Mouse (Mus musculus): ENCODE data around the gene Zfp62. TPM values are rescaled to one million over a fixed set of nuclear protein-coding genes. Genes with fewer than 3 reads are reported as not detected.
A peak's percentile ranks its signal among the peaks of the same experiment; 100 is the strongest.

Gene Zfp62
- polyA plus RNA-seq (2012; rRNA removed) = 3.1 and 5.2 TPM in 2 replicates
- polyA plus RNA-seq (2014; fragmentation: Nextera tagmentation; extraction: Ambion mirVana) = 10.6 and 11.4 TPM in 2 replicates

DNA sequence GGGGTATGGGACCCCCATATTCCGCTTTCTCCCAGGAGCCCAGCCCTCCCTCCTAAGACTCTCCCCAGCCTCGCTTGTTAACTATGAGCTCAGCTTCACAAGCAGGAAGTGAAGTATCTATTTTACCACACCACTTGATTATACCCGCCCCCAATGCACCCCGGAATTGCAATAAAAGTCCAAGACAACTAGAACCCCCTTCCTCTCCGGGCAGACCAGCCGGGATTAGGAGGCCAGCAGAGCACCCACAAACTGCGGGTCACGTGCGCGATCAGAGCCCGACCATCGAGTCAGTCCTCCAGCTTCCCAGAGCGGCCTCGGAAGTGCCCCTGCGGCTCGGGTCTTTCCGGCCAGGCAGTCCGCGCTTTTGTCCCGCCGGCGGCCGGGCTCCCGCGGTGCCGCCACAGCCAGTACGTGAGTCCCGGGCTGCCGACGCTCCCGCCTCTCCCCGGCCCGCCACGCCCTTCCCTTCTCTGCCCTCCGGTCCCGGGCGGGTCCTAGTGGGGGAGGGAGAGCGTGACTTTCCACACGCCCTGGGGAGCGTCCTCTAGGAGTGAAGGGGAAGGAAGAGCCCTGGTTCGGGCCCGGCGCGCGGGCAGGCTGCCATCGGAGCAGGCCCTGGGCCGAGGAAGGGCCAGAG is at the start of gene Zfp62:
Zfp62 (plus strand) TSS at position 164 of the 640 bp plus-strand sequence.
- H3K4me1 ChIP-seq (replicated peaks; ENCODE audit: control insufficient read depth in 2 of 2, insufficient read depth in 2 of 2, low read length in 1 of 2) = peaks cover 31 to 36% of the 10 kb centered on the region in 2 experiments
- WGBS (ENCODE audit: insufficient replicate concordance) = under 1% methylated on average over 45 of the region's 47 CpGs

DNA sequence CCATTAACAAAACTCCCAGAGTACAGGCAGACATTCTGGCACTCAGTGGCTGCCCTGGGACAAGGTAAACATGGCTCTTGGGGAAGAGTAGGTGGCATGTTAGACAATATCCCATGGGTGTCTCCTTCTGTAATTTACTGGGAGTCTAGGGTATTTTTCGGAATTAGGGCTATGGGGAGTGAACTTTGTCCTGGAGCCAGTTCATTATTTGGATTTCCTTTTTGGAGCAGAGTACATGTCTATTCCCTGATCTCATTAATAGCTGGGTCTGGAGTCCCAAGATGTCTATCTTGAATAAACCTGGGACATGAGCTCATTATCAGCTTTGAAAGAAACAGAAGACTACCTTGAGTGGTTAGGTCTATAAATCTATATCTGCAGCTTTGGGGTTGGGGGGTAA is 49.0 kb upstream of the Zfp62 start, which contains the start of gene Olfr1394:
Olfr1394 (plus strand) TSS at position 301 of the 400 bp plus-strand sequence.
- TF ChIP-seq CTCF (IDR thresholded peaks at IDR 0.05; ENCODE audit: low read depth) = no peak
- no peak for TF ChIP-seq EP300 (IDR thresholded peaks at IDR 0.05; ENCODE audit: low read depth)
- 48% methylated on average over 1 of the region's 1 CpGs for WGBS (ENCODE audit: insufficient replicate concordance)
- H3K4me2 ChIP-seq (ENCODE audit: low read depth) = no peak within 1 kb of the TSS

More for the DNA sequence above, at the start of gene Zfp62:
- peak within 1 kb of the TSS; percentile 93 for H3K4me2 ChIP-seq (ENCODE audit: low read depth)
- no peaks in the 10 kb centered on the region for H3K27me3 ChIP-seq (ENCODE audit: control insufficient read depth, insufficient read depth, low read length)
- peak; percentile 50 for TF ChIP-seq EP300 (IDR thresholded peaks at IDR 0.05; ENCODE audit: low read depth)
- no peak; the same call in 1 of the 2 replicates for TF ChIP-seq CTCF (IDR thresholded peaks at IDR 0.05; ENCODE audit: low read depth)
- no peaks in the 10 kb centered on the region for H3K9me3 ChIP-seq (ENCODE audit: control insufficient read depth, low read length)
- DNase-seq (ENCODE audit: low read depth in 3 of 3, low spot score in 3 of 3) (peak; percentile 83 to 87 (median 85)), ATAC-seq (ENCODE audit: insufficient read depth) (peak; percentile 91)
- H3K27ac ChIP-seq = peak within 1 kb of the TSS; percentile 94
- peak within 1 kb of the TSS; percentile 96 for H3K9ac ChIP-seq (replicated peaks)
- H3K4me3 ChIP-seq (ENCODE audit: insufficient read depth in 1 of 2, low read depth in 2 of 2, low read length in 2 of 2) = peak within 1 kb of the TSS; percentile 88 to 90
- H3K36me3 ChIP-seq (replicated peaks; ENCODE audit: control insufficient read depth, insufficient read depth, low read depth) = no peaks in the 10 kb centered on the region

DNA sequence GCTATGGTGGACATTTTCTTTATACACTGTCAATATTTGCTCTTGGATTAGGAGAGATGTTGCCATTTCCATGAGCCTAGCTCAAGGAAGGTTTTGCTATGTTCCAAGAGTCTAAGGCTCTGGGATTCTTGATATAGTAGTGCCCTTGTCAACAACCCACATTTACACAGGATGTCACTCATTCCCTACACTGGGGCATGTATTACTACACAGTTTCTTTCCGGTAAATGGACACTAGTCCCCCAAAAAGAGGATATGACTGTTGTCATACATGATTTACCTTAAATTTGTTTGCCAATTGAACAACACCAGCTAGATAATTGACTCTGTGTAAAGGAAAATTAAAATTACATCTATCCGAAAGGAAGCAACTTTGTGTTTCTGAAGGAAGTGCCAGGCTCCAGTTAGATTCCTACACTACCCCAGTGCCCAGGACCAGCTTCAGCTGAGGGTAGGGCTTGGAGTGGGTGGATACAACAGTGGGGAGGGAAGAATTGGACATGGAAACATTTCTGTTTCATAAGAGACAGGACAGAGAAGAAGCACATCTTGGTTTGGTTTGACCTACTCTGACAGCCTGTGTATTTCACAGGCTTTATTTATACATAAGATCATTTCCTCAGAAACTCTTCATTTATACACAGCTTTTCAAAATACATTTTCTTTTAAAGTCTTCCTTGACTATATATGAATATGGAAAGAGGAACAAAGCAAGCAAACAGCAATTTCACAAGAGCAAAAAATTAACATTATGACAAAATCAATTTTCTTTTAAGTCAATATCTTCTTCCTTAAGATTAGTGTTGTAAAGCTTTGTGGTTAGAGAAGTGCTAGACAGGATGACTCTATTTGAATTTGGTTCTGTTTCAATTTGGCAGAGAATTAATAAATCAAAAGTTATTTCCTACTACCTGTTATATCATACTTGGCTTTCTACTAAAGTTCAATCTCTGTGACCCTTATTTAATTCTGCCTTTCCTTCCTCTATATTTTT is 46.0 kb upstream of the Zfp62 start:
- Histone ChIP-seq H3K9me3 (ENCODE audit: control insufficient read depth, low read length) (no peaks in the 10 kb centered on the region), H3K4me1 (replicated peaks; ENCODE audit: control insufficient read depth in 2 of 2, insufficient read depth in 2 of 2, low read length in 1 of 2) (no peaks in the 10 kb centered on the region), H3K4me2 (ENCODE audit: low read depth) (no peak overlapping the region), H3K9ac (replicated peaks) (no peak overlapping the region), H3K4me3 (ENCODE audit: insufficient read depth in 1 of 2, low read depth in 2 of 2, low read length in 2 of 2) (no peak overlapping the region), H3K27me3 (ENCODE audit: control insufficient read depth, insufficient read depth, low read length) (no peaks in the 10 kb centered on the region), H3K36me3 (replicated peaks; ENCODE audit: control insufficient read depth, insufficient read depth, low read depth) (no peaks in the 10 kb centered on the region), H3K27ac (no peak overlapping the region)
- WGBS (ENCODE audit: insufficient replicate concordance) = 49% methylated on average over 2 of the region's 2 CpGs
- DNase-seq (ENCODE audit: low read depth in 3 of 3, low spot score in 3 of 3) (no peak), ATAC-seq (ENCODE audit: insufficient read depth) (no peak)
- TF ChIP-seq EP300 (IDR thresholded peaks at IDR 0.05; ENCODE audit: low read depth) (no peak), CTCF (IDR thresholded peaks at IDR 0.05; ENCODE audit: low read depth) (no peak)

More for the DNA sequence above, 49.0 kb upstream of the Zfp62 start, which contains the start of gene Olfr1394:
- Histone ChIP-seq H3K36me3 (replicated peaks; ENCODE audit: control insufficient read depth, insufficient read depth, low read depth) (no peaks in the 10 kb centered on the region), H3K27ac (no peak within 1 kb of the TSS), H3K9ac (replicated peaks) (no peak within 1 kb of the TSS), H3K27me3 (ENCODE audit: control insufficient read depth, insufficient read depth, low read length) (no peaks in the 10 kb centered on the region), H3K4me1 (replicated peaks; ENCODE audit: control insufficient read depth in 2 of 2, insufficient read depth in 2 of 2, low read length in 1 of 2) (no peaks in the 10 kb centered on the region), H3K9me3 (ENCODE audit: control insufficient read depth, low read length) (no peaks in the 10 kb centered on the region), H3K4me3 (ENCODE audit: insufficient read depth in 1 of 2, low read depth in 2 of 2, low read length in 2 of 2) (no peak within 1 kb of the TSS)
- no peak for ATAC-seq (ENCODE audit: insufficient read depth)
- DNase-seq (ENCODE audit: low read depth in 3 of 3, low spot score in 3 of 3) = no peak

DNA sequence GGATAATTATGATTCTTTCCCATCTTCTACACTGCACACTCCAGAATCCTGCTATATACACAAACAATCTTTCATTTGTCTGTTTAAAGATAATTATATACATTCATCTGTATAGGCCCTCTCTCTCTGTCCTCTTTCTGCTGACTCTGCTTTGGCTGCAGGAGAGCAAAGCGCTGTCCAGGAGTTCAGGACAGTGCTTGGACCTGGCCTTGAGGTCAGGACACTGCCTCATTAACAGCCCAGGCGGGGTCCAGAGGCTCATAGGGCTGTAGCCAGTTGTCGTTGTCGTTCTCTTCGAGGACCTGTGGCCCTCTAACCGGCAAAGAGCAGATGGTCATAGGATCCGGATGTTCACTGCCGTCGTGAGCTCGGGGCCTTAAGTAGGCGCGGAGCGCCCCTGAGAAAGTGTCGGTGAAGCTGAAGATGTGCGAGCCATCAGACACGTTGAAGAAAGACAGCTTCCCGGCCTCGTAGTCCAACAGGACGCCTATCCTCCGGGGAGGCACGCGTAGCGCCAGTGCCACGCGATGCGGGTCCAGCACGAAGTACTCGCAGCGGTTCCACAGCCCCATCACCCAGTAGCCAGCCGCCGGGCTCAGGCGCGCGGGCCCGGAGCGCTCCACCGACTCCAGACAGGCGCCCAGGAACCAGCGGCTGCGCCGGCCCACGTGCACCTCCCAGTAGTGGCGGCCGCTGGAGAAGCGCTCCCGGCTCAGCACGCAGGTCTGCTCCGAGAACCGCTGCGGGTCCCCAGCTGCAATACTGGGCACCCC is 34.1 kb upstream of the Zfp62 start:
- H3K4me3 ChIP-seq (ENCODE audit: insufficient read depth in 1 of 2, low read depth in 2 of 2, low read length in 2 of 2) = no peak overlapping the region
- no peak overlapping the region for H3K27ac ChIP-seq
- no peaks in the 10 kb centered on the region for H3K36me3 ChIP-seq (replicated peaks; ENCODE audit: control insufficient read depth, insufficient read depth, low read depth)
- peak overlapping the region; percentile 40 for H3K4me2 ChIP-seq (ENCODE audit: low read depth)
- no peaks in the 10 kb centered on the region for H3K4me1 ChIP-seq (replicated peaks; ENCODE audit: control insufficient read depth in 2 of 2, insufficient read depth in 2 of 2, low read length in 1 of 2)
- ATAC-seq (ENCODE audit: insufficient read depth) (no peak), DNase-seq (ENCODE audit: low read depth in 3 of 3, low spot score in 3 of 3) (no peak)
- peaks cover 4% of the 10 kb centered on the region for H3K27me3 ChIP-seq (ENCODE audit: control insufficient read depth, insufficient read depth, low read length)
- TF ChIP-seq EP300 (IDR thresholded peaks at IDR 0.05; ENCODE audit: low read depth) = no peak
- H3K9ac ChIP-seq (replicated peaks) = no peak overlapping the region
- 15% methylated on average over 50 of the region's 50 CpGs for WGBS (ENCODE audit: insufficient replicate concordance)
- no peaks in the 10 kb centered on the region for H3K9me3 ChIP-seq (ENCODE audit: control insufficient read depth, low read length)
